Comparison of ENCODE assay signal across 8 mouse cellular contexts in the genomic region with DNA sequence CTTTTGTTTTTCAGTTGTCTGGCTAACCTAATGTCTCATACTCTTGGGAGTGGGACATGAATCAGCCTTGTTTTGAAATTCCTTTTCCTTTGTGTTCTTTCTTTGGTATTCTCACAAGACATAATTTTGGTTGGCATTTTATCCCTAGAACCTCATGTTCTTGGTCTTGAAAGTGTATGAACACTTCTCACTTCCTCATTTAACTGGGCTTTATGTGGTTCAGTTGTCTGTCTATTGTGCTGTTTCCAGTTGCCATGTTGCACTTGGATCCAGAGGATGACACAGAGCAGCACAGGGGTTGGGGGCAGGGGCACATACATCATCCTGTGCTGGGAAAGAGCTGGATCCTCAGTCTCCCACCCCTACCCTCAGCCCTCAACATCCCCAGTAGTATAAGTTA. TPM values are rescaled to one million over a fixed set of nuclear protein-coding genes. Genes with fewer than 3 reads are reported as not detected.
DNase-seq lines count a peak whose midpoint lies in the region; ATAC-seq and TF ChIP-seq lines count a peak whose summit lies in the region.

No protein-coding gene starts in this region.

- no peak for TF ChIP-seq EP300 in liver, embryonic 14.5 days (IDR thresholded peaks at IDR 0.05; ENCODE audit: low read depth)

- peaks cover 4% of the 10 kb centered on the region; the same call in 1 of the 2 replicates for H3K36me3 ChIP-seq in liver, embryonic 14.5 days (replicated peaks; ENCODE audit: control insufficient read depth, insufficient read depth, low read depth)

- DNase-seq in heart, adult 11 months, result peak; percentile 92
- DNase-seq in heart, postnatal 25 days (ENCODE audit: low spot score), result no peak
- peak; percentile 42 to 45 for DNase-seq in B cell, adult 2 months
- no peak for DNase-seq in liver, embryonic 14.5 days (ENCODE audit: low read depth in 3 of 3, low spot score in 3 of 3)
- DNase-seq in layer of hippocampus, adult 9-10 months (ENCODE audit: low spot score), result no peak
- no peak for DNase-seq in ovary, postnatal 10 days (ENCODE audit: low spot score)
- no peak for DNase-seq in gastrocnemius, postnatal 25 days

- peak overlapping the region; percentile 42 for H3K27ac ChIP-seq in liver, embryonic 14.5 days

- no peaks in the 10 kb centered on the region for H3K9me3 ChIP-seq in liver, embryonic 14.5 days (ENCODE audit: control insufficient read depth, low read length)

- peak overlapping the region; percentile 20 to 81; a peak in 3 of 4 replicates for H3K4me3 ChIP-seq in liver, embryonic 14.5 days (ENCODE audit: insufficient read depth in 1 of 2, low read depth in 2 of 2, low read length in 2 of 2)

- peak overlapping the region; percentile 80 for H3K9ac ChIP-seq in liver, embryonic 14.5 days (replicated peaks)

- no peaks in the 10 kb centered on the region; the same call in 1 of the 2 replicates for H3K27me3 ChIP-seq in liver, embryonic 14.5 days (ENCODE audit: control insufficient read depth, insufficient read depth, low read length)

- peak overlapping the region; percentile 80 for H3K4me2 ChIP-seq in liver, embryonic 14.5 days (ENCODE audit: low read depth)

- peaks cover 11 to 18% of the 10 kb centered on the region in 2 experiments for H3K4me1 ChIP-seq in liver, embryonic 14.5 days (replicated peaks; ENCODE audit: control insufficient read depth in 2 of 2, insufficient read depth in 2 of 2, low read length in 1 of 2)

- intact Hi-C loops in heart, postnatal 25 days (cut with DNase I), result no loop called here

- 0 out of 2 replicates have a peak, but pooled peaks have one; percentile 13 for ATAC-seq in granulocyte monocyte progenitor cell, adult 5-6 weeks (replicated peaks; ENCODE audit: poor library complexity, severe bottlenecking)
- no peak for ATAC-seq in liver, embryonic 14.5 days (ENCODE audit: insufficient read depth)

- TF ChIP-seq CTCF in liver, embryonic 14.5 days (IDR thresholded peaks at IDR 0.05; ENCODE audit: low read depth), result no peak

RNA-seq across cellular contexts. Expression of a gene that starts 2.1 kb away (rescaled TPM):
- 100 to 1,000 TPM; 180 to 195 TPM for total RNA-seq in heart, postnatal 25 days (2021)
- 80.9 and 94.8 TPM in 2 replicates for total RNA-seq in granulocyte monocyte progenitor cell, adult 5-6 weeks (2014; fragmentation: Nextera tagmentation)
- 65.8 and 70.6 TPM in 2 replicates for total RNA-seq in granulocyte monocyte progenitor cell, adult 5-6 weeks (2017)
- 18.8 and 22.0 TPM in 2 replicates for polyA plus RNA-seq in liver, embryonic 14.5 days (2012; rRNA removed)
- polyA plus RNA-seq in liver, embryonic 14.5 days (2014; fragmentation: Nextera tagmentation; extraction: Ambion mirVana), result 31.8 and 36.2 TPM in 2 replicates
- total RNA-seq in gastrocnemius, postnatal 25 days (2021), result 100 to 1,000 TPM; 176 to 216 TPM

RNA-seq across cellular contexts. Expression of a gene that starts 31.4 kb away (rescaled TPM):
- total RNA-seq in heart, postnatal 25 days (2021), result 10 to 100 TPM; 36.6 to 43.4 TPM
- total RNA-seq in granulocyte monocyte progenitor cell, adult 5-6 weeks (2014; fragmentation: Nextera tagmentation), result 66.6 and 71.2 TPM in 2 replicates
- 82.3 and 85.1 TPM in 2 replicates for total RNA-seq in granulocyte monocyte progenitor cell, adult 5-6 weeks (2017)
- polyA plus RNA-seq in liver, embryonic 14.5 days (2012; rRNA removed), result 24.1 and 24.6 TPM in 2 replicates
- 37.4 and 44.9 TPM in 2 replicates for polyA plus RNA-seq in liver, embryonic 14.5 days (2014; fragmentation: Nextera tagmentation; extraction: Ambion mirVana)
- total RNA-seq in gastrocnemius, postnatal 25 days (2021), result 10 to 100 TPM; 38.8 to 40.7 TPM

Comparison
In these comparisons a context has a peak if more than half of its experiments do, and no peak if none do; other contexts are left out.
1. DNase-seq: peak in heart, adult 11 months (single experiment) and B cell, adult 2 months (2 of 2); none in heart, postnatal 25 days (single experiment), liver, embryonic 14.5 days (0 of 3), layer of hippocampus, adult 9-10 months (single experiment), ovary, postnatal 10 days (single experiment) and gastrocnemius, postnatal 25 days (single experiment).